Mouse (Mus musculus) neural tube, embryonic 11.5 days (tissue): ENCODE data around the gene Ephb2. TPM values are rescaled to one million over a fixed set of nuclear protein-coding genes. Genes with fewer than 3 reads are reported as not detected.

Experiments used
- ATAC-seq: fragments of 200-750 bp; cut with Nextera tagmentation; 2 replicates; pipeline ENCODE4 v1.8.0; 2017; ENCODE audit warnings: moderate number of reproducible peaks, mild to moderate bottlenecking, moderate TSS enrichment, moderate library complexity; ENCODE audit not compliant: insufficient read depth, low FRiP score, low TSS enrichment
- DNase-seq: peaks from one replicate; pipeline ENCODE4 v3.0.0-alpha.2; 2015; ENCODE audit warnings: low spot score
- H3K27ac ChIP-seq: fragments of 300-500 bp; sonication (generic); 2 replicates; pipeline ENCODE4 v1.5.1; 2014; ENCODE audit warnings: low read depth, mild to moderate bottlenecking, low read length
- H3K27me3 ChIP-seq: fragments of 300-500 bp; sonication (generic); 2 replicates; pipeline ENCODE4 v1.6.1; 2014; ENCODE audit warnings: mild to moderate bottlenecking, low read length, mixed read lengths; ENCODE audit not compliant: control insufficient read depth, insufficient read depth
- H3K36me3 ChIP-seq: fragments of 300-500 bp; sonication (generic); 2 replicates; pipeline ENCODE4 v1.6.1; 2014; ENCODE audit warnings: mild to moderate bottlenecking, low read length, moderate library complexity, mixed read lengths; ENCODE audit not compliant: control insufficient read depth, insufficient read depth
- H3K4me1 ChIP-seq: fragments of 300-500 bp; sonication (generic); 2 replicates; pipeline ENCODE4 v1.6.1; 2014; ENCODE audit warnings: low read length, mixed read lengths; ENCODE audit not compliant: control insufficient read depth, insufficient read depth
- H3K4me2 ChIP-seq: fragments of 300-500 bp; sonication (generic); 2 replicates; pipeline ENCODE4 v1.6.1; 2014; ENCODE audit warnings: low read depth, mild to moderate bottlenecking, moderate library complexity
- H3K4me3 ChIP-seq: fragments of 300-500 bp; sonication (generic); 2 replicates; pipeline ENCODE4 v1.5.1; 2014; ENCODE audit warnings: low read depth, low read length
- H3K9ac ChIP-seq: fragments of 300-500 bp; sonication (generic); 2 replicates; pipeline ENCODE4 v1.6.1; 2014; ENCODE audit warnings: mild to moderate bottlenecking, low read length
- H3K9me3 ChIP-seq: fragments of 300-500 bp; sonication (generic); 2 replicates; pipeline ENCODE4 v1.6.1; 2016; ENCODE audit warnings: low read length; ENCODE audit not compliant: control insufficient read depth
- WGBS: fragments of 180-500 bp; shearing (Covaris S2); extraction: QIAGEN DNeasy Blood & Tissue Kit; methylation state at CpG from one replicate; pipeline ENCODE4 v1.1.7; 2014; 5-methylcytosine and 5-hydroxymethylcytosine counted together
- polyA plus RNA-seq: library from polyadenylated mRNA; unstranded; fragments of >200 nt; fragmentation: Nextera tagmentation; extraction: Ambion mirVana; gene quantifications from 2 replicates; pipeline ENCODE4 v1.2.1, GENCODE M21; 2014

Ephb2 gene
- polyA plus RNA-seq, 1 experiment from 2014 or later = 20.4 TPM

GRCm38 (mm10) chr4:136637563-136638229, 198.1 kb downstream of the Ephb2 start:
- Histone ChIP-seq H3K27me3 (peaks cover 25% of the 10 kb centered on the region), H3K9me3 (no peaks in the 10 kb centered on the region), H3K27ac (no peak overlapping the region), H3K36me3 (no peaks in the 10 kb centered on the region), H3K4me3 (peak overlapping the region; percentile 46), H3K4me2 (peak overlapping the region; percentile 91), H3K4me1 (peaks cover 14% of the 10 kb centered on the region), H3K9ac (peak overlapping the region; percentile 54)
- DNase-seq (peak; percentile 74), ATAC-seq (no peak)
- 3% methylated on average over 66 of the region's 76 CpGs for WGBS

- ATAC-seq (no peak), DNase-seq (no peak)
- Histone ChIP-seq H3K36me3 (no peaks in the 10 kb centered on the region), H3K4me1 (peaks cover 14% of the 10 kb centered on the region), H3K9me3 (no peaks in the 10 kb centered on the region), H3K27ac (no peak overlapping the region), H3K4me3 (peak overlapping the region; percentile 46), H3K9ac (peak overlapping the region; percentile 54), H3K27me3 (peaks cover 25% of the 10 kb centered on the region), H3K4me2 (peak overlapping the region; percentile 91)
- 16% methylated on average over 37 of the region's 37 CpGs for WGBS
Observed at GRCm38 (mm10) chr4:136636983-136637562, 198.7 kb downstream of the Ephb2 start.

GRCm38 (mm10) chr4:136636511-136636910, 199.3 kb downstream of the Ephb2 start:
- H3K9ac ChIP-seq = no peak overlapping the region
- H3K36me3 ChIP-seq = no peaks in the 10 kb centered on the region
- peaks cover 25% of the 10 kb centered on the region for H3K27me3 ChIP-seq
- DNase-seq = no peak
- H3K4me3 ChIP-seq = no peak overlapping the region
- peaks cover 14% of the 10 kb centered on the region for H3K4me1 ChIP-seq
- no peak for ATAC-seq
- H3K27ac ChIP-seq = no peak overlapping the region
- H3K9me3 ChIP-seq = no peaks in the 10 kb centered on the region
- whole genome bisulfite sequencing = 57% methylated on average over 5 of the region's 5 CpGs
- no peak overlapping the region for H3K4me2 ChIP-seq

GRCm38 (mm10) chr4:136635995-136636394, 199.8 kb downstream of the Ephb2 start:
- Histone ChIP-seq H3K4me2 (no peak overlapping the region), H3K4me3 (no peak overlapping the region), H3K9ac (no peak overlapping the region), H3K9me3 (no peaks in the 10 kb centered on the region), H3K27ac (no peak overlapping the region), H3K4me1 (peaks cover 14% of the 10 kb centered on the region), H3K27me3 (peaks cover 25% of the 10 kb centered on the region), H3K36me3 (no peaks in the 10 kb centered on the region)
- DNase-seq (no peak), ATAC-seq (no peak)

GRCm38 (mm10) chr4:136631237-136631994, 204.4 kb downstream of the Ephb2 start:
- no peaks in the 10 kb centered on the region for H3K36me3 ChIP-seq
- peaks cover 2% of the 10 kb centered on the region for H3K27me3 ChIP-seq
- 87% methylated on average over 11 of the region's 11 CpGs for whole genome bisulfite sequencing
- DNase-seq (no peak), ATAC-seq (no peak)
- H3K4me1 ChIP-seq = no peaks in the 10 kb centered on the region
- no peak overlapping the region for H3K4me3 ChIP-seq
- no peak overlapping the region for H3K27ac ChIP-seq
- no peak overlapping the region for H3K4me2 ChIP-seq
- no peaks in the 10 kb centered on the region for H3K9me3 ChIP-seq
- no peak overlapping the region for H3K9ac ChIP-seq

- ATAC-seq = no peak
- Histone ChIP-seq H3K27ac (no peak overlapping the region), H3K27me3 (no peaks in the 10 kb centered on the region), H3K4me2 (no peak overlapping the region), H3K4me3 (no peak overlapping the region), H3K9ac (no peak overlapping the region), H3K9me3 (no peaks in the 10 kb centered on the region), H3K36me3 (no peaks in the 10 kb centered on the region), H3K4me1 (no peaks in the 10 kb centered on the region)
- 70% methylated on average over 6 of the region's 6 CpGs for WGBS
- DNase-seq = no peak
Observed at GRCm38 (mm10) chr4:136626590-136626989, 209.2 kb downstream of the Ephb2 start.

- Histone ChIP-seq H3K27me3 (no peaks in the 10 kb centered on the region), H3K4me3 (no peak within 1 kb of the TSS), H3K4me2 (no peak within 1 kb of the TSS), H3K9ac (no peak within 1 kb of the TSS), H3K27ac (no peak within 1 kb of the TSS), H3K4me1 (no peaks in the 10 kb centered on the region), H3K9me3 (no peaks in the 10 kb centered on the region), H3K36me3 (no peaks in the 10 kb centered on the region)
- DNase-seq (no peak), ATAC-seq (no peak)
- 52% methylated on average over 6 of the region's 6 CpGs for WGBS
Observed at GRCm38 (mm10) chr4:136622388-136622787, 213.4 kb downstream of the Ephb2 start, which contains the start of gene Lactbl1. TSS of gene Lactbl1 (plus strand) at chr4:136622621.

- Histone ChIP-seq H3K9ac (no peak overlapping the region), H3K36me3 (no peaks in the 10 kb centered on the region), H3K9me3 (no peaks in the 10 kb centered on the region), H3K27ac (no peak overlapping the region), H3K4me3 (no peak overlapping the region), H3K27me3 (no peaks in the 10 kb centered on the region), H3K4me1 (no peaks in the 10 kb centered on the region), H3K4me2 (no peak overlapping the region)
- no peak for DNase-seq
- ATAC-seq = no peak
- WGBS = 50% methylated on average over 5 of the region's 5 CpGs
Observed at GRCm38 (mm10) chr4:136621956-136622355, 213.8 kb downstream of the Ephb2 start.
